Mouse (Mus musculus) testis, adult 2 months (tissue): ENCODE measurements around the gene Hoxd13.

Experiments
- CTCF ChIP-seq: fragments of 200-500 bp; IDR thresholded peaks from 2 replicates; pipeline ENCODE4 v1.5.1; 2012; ENCODE audit warnings: low read depth, mild to moderate bottlenecking, inconsistent platforms, low read length, moderate library complexity; ENCODE audit not compliant: control insufficient read depth, insufficient read depth, insufficient replicate concordance
- POLR2A ChIP-seq: fragments of 200-500 bp; IDR thresholded peaks from 2 replicates; pipeline ENCODE4 v1.6.1; 2012; ENCODE audit warnings: low read depth, mild to moderate bottlenecking, inconsistent platforms, low read length, moderate library complexity; ENCODE audit not compliant: control insufficient read depth

GRCm38 (mm10) chr2:74679980-74680379, 11.9 kb downstream of the Hoxd13 start:
- TF ChIP-seq POLR2A, result no peak
- no peak for TF ChIP-seq CTCF
